Mouse (Mus musculus): Measurements from ENCODE around the gene Sec23b.

GRCm38 (mm10) chr2:144519772-144520171 lies 36.3 kb upstream of the Sec23b start:
- TF ChIP-seq POLR2A (IDR thresholded peaks at IDR 0.05; ENCODE audit: extremely low read depth, insufficient read depth, low read length): no peak
- no peak for TF ChIP-seq CTCF (IDR thresholded peaks at IDR 0.05; ENCODE audit: low read depth, low read length)

Measured in liver, adult 2 months (tissue).